ENCODE assay signal across 12 mouse cellular contexts in the genomic region with DNA sequence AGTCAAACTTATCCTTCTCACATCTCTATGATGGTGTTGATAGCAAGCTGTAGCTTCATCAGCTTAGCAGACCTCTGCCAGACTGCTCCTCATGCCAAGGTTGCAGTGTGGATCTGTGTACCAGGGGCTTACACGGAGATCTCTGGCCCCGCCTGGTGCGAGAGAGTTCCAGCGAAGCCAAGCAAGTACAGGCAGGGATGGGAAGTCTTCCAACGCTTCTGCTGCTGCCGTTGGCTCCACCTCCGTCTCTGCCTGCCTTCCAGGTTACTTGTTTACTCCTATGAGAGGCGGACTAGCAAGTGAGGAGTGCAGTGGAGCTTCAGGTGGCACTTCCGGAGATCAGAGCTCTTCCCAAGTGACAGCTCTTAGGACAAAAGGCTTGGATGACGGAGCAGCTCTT. TPM values are rescaled to one million over a fixed set of nuclear protein-coding genes. Genes with fewer than 3 reads are reported as not detected.
A peak's percentile ranks its signal among the peaks of the same experiment; 100 is the strongest.
DNase-seq lines count a peak whose midpoint lies in the region; ATAC-seq and TF ChIP-seq lines count a peak whose summit lies in the region.
"Had no signal": no experiment of that assay in that cellular context is flagged by ENCODE, and none has a peak within 500 bp of the region (broad histone marks: within the 10 kb centered on the region; RNA-seq: fewer than 3 reads in every experiment).

No protein-coding gene starts in this region.

- no peak for TF ChIP-seq POLR2A in thymus, adult 2 months (IDR thresholded peaks at IDR 0.05; ENCODE audit: control insufficient read depth, extremely low read depth, insufficient read depth, low read length, poor library complexity)

- DNase-seq in cerebellum, postnatal 14 days: peak; percentile 44 to 55
- no peak for DNase-seq in cerebellum, adult 9-11 months
- DNase-seq in limb, embryonic 10.5 days (ENCODE audit: low spot score): no peak
- peak; percentile 61 for DNase-seq in kidney, adult 18-20 months
- no peak for DNase-seq in thymus, adult 2 months
- DNase-seq: adrenal gland, postnatal 25 days; cerebellum, adult 8-10 months; thymus, postnatal 25 days had no signal

- no peak overlapping the region for H3K4me3 ChIP-seq in limb, embryonic 13.5 days
- no peak overlapping the region for H3K4me3 ChIP-seq in limb, embryonic 10.5 days
- H3K4me3 ChIP-seq in stomach, embryonic 14.5 days (ENCODE audit: low read depth, low read length): no peak overlapping the region
- no peak overlapping the region for H3K4me3 ChIP-seq in thymus, adult 2 months (ENCODE audit: control insufficient read depth, insufficient read depth, low read length)

- H3K27me3 ChIP-seq in limb, embryonic 13.5 days: no peaks in the 10 kb centered on the region
- H3K27me3 ChIP-seq in limb, embryonic 10.5 days (ENCODE audit: low read depth, poor library complexity, severe bottlenecking): peaks cover 31% of the 10 kb centered on the region
- H3K27me3 ChIP-seq in stomach, embryonic 14.5 days (ENCODE audit: control insufficient read depth, insufficient read depth, low read length): no peaks in the 10 kb centered on the region
- no peaks in the 10 kb centered on the region; the same call in 1 of the 2 replicates for H3K27me3 ChIP-seq in thymus, adult 2 months (ENCODE audit: control insufficient read depth, insufficient read depth, low read length)

- H3K9me3 ChIP-seq in limb, embryonic 13.5 days: no peaks in the 10 kb centered on the region
- no peaks in the 10 kb centered on the region for H3K9me3 ChIP-seq in limb, embryonic 10.5 days (replicated peaks)
- H3K9me3 ChIP-seq in stomach, embryonic 14.5 days (ENCODE audit: control insufficient read depth, low read depth, low read length): no peaks in the 10 kb centered on the region; the same call in 1 of the 2 replicates

- no peak for ATAC-seq in limb, embryonic 13.5 days (ENCODE audit: low FRiP score, low read depth)
- no peak for ATAC-seq in stomach, embryonic 14.5 days (ENCODE audit: insufficient number of reproducible peaks, insufficient read depth, low FRiP score, low read depth)
- no peak for ATAC-seq in megakaryocyte-erythroid progenitor cell, adult 5-6 weeks (replicated peaks; ENCODE audit: low FRiP score, low TSS enrichment, poor library complexity, severe bottlenecking)
- ATAC-seq: hindbrain, embryonic 16.5 days had no signal

- 10% methylated on average over 10 of the region's 10 CpGs for WGBS in limb, embryonic 13.5 days
- 8% methylated on average over 10 of the region's 10 CpGs for WGBS in limb, embryonic 10.5 days
- WGBS in stomach, embryonic 14.5 days: 11% methylated on average over 10 of the region's 10 CpGs
- 89% methylated on average over 10 of the region's 10 CpGs for WGBS in thymus, adult 2 months

- TF ChIP-seq CTCF in thymus, adult 2 months (IDR thresholded peaks at IDR 0.05; ENCODE audit: borderline replicate concordance, control insufficient read depth, extremely low read depth, insufficient read depth, low read length, poor library complexity): no peak

- 0 out of 2 replicates have a peak overlapping the region, but pooled peaks have one; percentile 8 for H3K9ac ChIP-seq in limb, embryonic 13.5 days
- H3K9ac ChIP-seq in stomach, embryonic 14.5 days (replicated peaks; ENCODE audit: low read depth, low read length): no peak overlapping the region

- peak overlapping the region; percentile 27 for H3K4me2 ChIP-seq in limb, embryonic 13.5 days (replicated peaks)
- H3K4me2 ChIP-seq in stomach, embryonic 14.5 days (replicated peaks; ENCODE audit: low read depth, low read length): peak overlapping the region; percentile 23

- H3K27ac ChIP-seq in limb, embryonic 13.5 days: no peak overlapping the region
- H3K27ac ChIP-seq in limb, embryonic 10.5 days: no peak overlapping the region
- H3K27ac ChIP-seq in stomach, embryonic 14.5 days (ENCODE audit: low read length): no peak overlapping the region
- H3K27ac ChIP-seq in thymus, adult 2 months (ENCODE audit: control insufficient read depth, insufficient read depth, low read length): no peak overlapping the region

- no peaks in the 10 kb centered on the region for H3K36me3 ChIP-seq in limb, embryonic 13.5 days
- no peaks in the 10 kb centered on the region for H3K36me3 ChIP-seq in limb, embryonic 10.5 days
- H3K36me3 ChIP-seq in stomach, embryonic 14.5 days (ENCODE audit: control insufficient read depth, insufficient read depth, low read length): no peaks in the 10 kb centered on the region
- no peaks in the 10 kb centered on the region for H3K36me3 ChIP-seq in thymus, adult 2 months (ENCODE audit: control insufficient read depth, insufficient read depth, low read length)

- H3K4me1 ChIP-seq in limb, embryonic 13.5 days: 0 out of 2 replicates have a peak, but pooled peaks cover 4% of the 10 kb centered on the region
- H3K4me1 ChIP-seq in limb, embryonic 10.5 days: peaks cover 17% of the 10 kb centered on the region; the same call in 1 of the 2 replicates
- no peaks in the 10 kb centered on the region for H3K4me1 ChIP-seq in stomach, embryonic 14.5 days (ENCODE audit: control insufficient read depth, insufficient read depth, low read length)
- H3K4me1 ChIP-seq in thymus, adult 2 months (replicated peaks; ENCODE audit: control insufficient read depth, insufficient read depth, low read length): no peaks in the 10 kb centered on the region

RNA-seq across cellular contexts. Expression of a gene that starts 8.5 kb away (rescaled TPM):
- 58.0 and 64.7 TPM in 2 replicates for polyA plus RNA-seq in limb, embryonic 13.5 days (2015; fragmentation: Nextera tagmentation; extraction: Ambion mirVana)
- 23.6 and 29.2 TPM in 2 replicates for polyA plus RNA-seq in limb, embryonic 10.5 days (2016; fragmentation: Nextera tagmentation; extraction: Ambion mirVana)
- 48.5 and 57.0 TPM in 2 replicates for polyA plus RNA-seq in stomach, embryonic 14.5 days (2014; fragmentation: Nextera tagmentation; extraction: Ambion mirVana)
- 6.7 and 25.3 TPM in 2 replicates for total RNA-seq in megakaryocyte-erythroid progenitor cell, adult 5-6 weeks (2014; fragmentation: Nextera tagmentation)
- 11.8 and 16.6 TPM in 2 replicates for total RNA-seq in megakaryocyte-erythroid progenitor cell, adult 5-6 weeks (2017)
- polyA plus RNA-seq in thymus, adult 2 months (2012; rRNA removed): 79.1 and 86.2 TPM in 2 replicates

RNA-seq across cellular contexts. Expression of a gene that starts 24.2 kb away (rescaled TPM):
- polyA plus RNA-seq in limb, embryonic 13.5 days (2015; fragmentation: Nextera tagmentation; extraction: Ambion mirVana): 1.8 and 1.9 TPM in 2 replicates
- polyA plus RNA-seq in limb, embryonic 10.5 days (2016; fragmentation: Nextera tagmentation; extraction: Ambion mirVana): 0.45 and 0.51 TPM in 2 replicates
- polyA plus RNA-seq in stomach, embryonic 14.5 days (2014; fragmentation: Nextera tagmentation; extraction: Ambion mirVana): 0.95 and 1.8 TPM in 2 replicates
- total RNA-seq in megakaryocyte-erythroid progenitor cell, adult 5-6 weeks (2014; fragmentation: Nextera tagmentation): 0.70 and 3.1 TPM in 2 replicates
- 1.6 TPM in 1 of 2 replicates, not detected in the other for total RNA-seq in megakaryocyte-erythroid progenitor cell, adult 5-6 weeks (2017)
- 13.1 and 16.2 TPM in 2 replicates for polyA plus RNA-seq in thymus, adult 2 months (2012; rRNA removed)

RNA-seq across cellular contexts. Expression of a gene that starts 37.0 kb away (rescaled TPM):
- polyA plus RNA-seq in limb, embryonic 13.5 days (2015; fragmentation: Nextera tagmentation; extraction: Ambion mirVana): 47.1 and 50.5 TPM in 2 replicates
- polyA plus RNA-seq in limb, embryonic 10.5 days (2016; fragmentation: Nextera tagmentation; extraction: Ambion mirVana): 22.2 and 23.3 TPM in 2 replicates
- polyA plus RNA-seq in stomach, embryonic 14.5 days (2014; fragmentation: Nextera tagmentation; extraction: Ambion mirVana): 48.8 and 54.5 TPM in 2 replicates
- total RNA-seq in megakaryocyte-erythroid progenitor cell, adult 5-6 weeks (2014; fragmentation: Nextera tagmentation): 34.5 and 36.1 TPM in 2 replicates
- 18.7 and 18.9 TPM in 2 replicates for total RNA-seq in megakaryocyte-erythroid progenitor cell, adult 5-6 weeks (2017)
- polyA plus RNA-seq in thymus, adult 2 months (2012; rRNA removed): 98.1 and 113 TPM in 2 replicates

Comparison
In these comparisons a context has a peak if more than half of its experiments do, and no peak if none do; other contexts are left out.
1. DNase-seq: peak in cerebellum, postnatal 14 days (2 of 2) and kidney, adult 18-20 months (single experiment); none in cerebellum, adult 9-11 months (single experiment), limb, embryonic 10.5 days (single experiment) and thymus, adult 2 months (single experiment).